Mouse (Mus musculus): ENCODE measurements around the gene Phldb3. TPM values are rescaled to one million over a fixed set of nuclear protein-coding genes. Genes with fewer than 3 reads are reported as not detected.

Phldb3 gene
- polyA plus RNA-seq, 1 experiment, result 6.8 TPM

Other genes starting within 250 kb of the Phldb3 start
- 47.4 and 50.6 TPM in 2 replicates for gene Kcnn4, start 240.5 kb upstream of the Phldb3 start, polyA plus RNA-seq (2012; rRNA removed)
- 37.6 and 37.7 TPM in 2 replicates for gene Smg9, start 211.1 kb upstream of the Phldb3 start, polyA plus RNA-seq (2012; rRNA removed)
- gene Irgc1, start 158.5 kb upstream of the Phldb3 start, polyA plus RNA-seq (2012; rRNA removed), result 0.03 TPM in 1 of 2 replicates, not detected in the other
- 18.8 and 28.9 TPM in 2 replicates for gene Plaur, start 148.3 kb upstream of the Phldb3 start, polyA plus RNA-seq (2012; rRNA removed)
- gene Cadm4, start 128.7 kb upstream of the Phldb3 start, polyA plus RNA-seq (2012; rRNA removed), result 10.0 and 19.2 TPM in 2 replicates
- 10.0 and 10.7 TPM in 2 replicates for gene Zfp428, start 103.8 kb upstream of the Phldb3 start, polyA plus RNA-seq (2012; rRNA removed)
- gene AC161166.1, start 98.3 kb upstream of the Phldb3 start, polyA plus RNA-seq (2012; rRNA removed), result not detected in 2 replicates
- 10.8 and 12.4 TPM in 2 replicates for gene Irgq, start 80.1 kb upstream of the Phldb3 start, polyA plus RNA-seq (2012; rRNA removed)
- 0.10 and 0.21 TPM in 2 replicates for gene Pinlyp, start 64.6 kb upstream of the Phldb3 start, polyA plus RNA-seq (2012; rRNA removed)
- 32.5 and 33.5 TPM in 2 replicates for gene Xrcc1, start 64.5 kb upstream of the Phldb3 start, polyA plus RNA-seq (2012; rRNA removed)
- gene Ethe1, start 23.2 kb upstream of the Phldb3 start, polyA plus RNA-seq (2012; rRNA removed), result 59.0 and 67.0 TPM in 2 replicates
- 0.44 and 0.83 TPM in 2 replicates for gene Zfp575, start 23.1 kb upstream of the Phldb3 start, polyA plus RNA-seq (2012; rRNA removed)
- 47.0 and 53.2 TPM in 2 replicates for gene Lypd3, start 25.8 kb downstream of the Phldb3 start, polyA plus RNA-seq (2012; rRNA removed)
- not detected in 2 replicates for gene Tex101, start 65.9 kb downstream of the Phldb3 start, polyA plus RNA-seq (2012; rRNA removed)
- gene BC049730, start 98.5 kb downstream of the Phldb3 start, polyA plus RNA-seq (2012; rRNA removed), result not detected in 2 replicates
- not detected in 2 replicates for gene Gm4763, start 116.1 kb downstream of the Phldb3 start, polyA plus RNA-seq (2012; rRNA removed)
- gene Cd177, start 149.5 kb downstream of the Phldb3 start, polyA plus RNA-seq (2012; rRNA removed), result 0.04 and 0.07 TPM in 2 replicates
- not detected in 2 replicates for gene Ceacam10, start 166.4 kb downstream of the Phldb3 start, polyA plus RNA-seq (2012; rRNA removed)

Measured in urinary bladder, adult 2 months (tissue).